Mouse (Mus musculus) splenic B cell, adult 2 months (primary cell): ENCODE data around the gene Ankrd11.
A peak's percentile ranks its signal among the peaks of the same experiment; 100 is the strongest.
"Not testable (repeated sequence)": the region's sequence is repeated elsewhere in the genome, so short reads cannot be mapped to it uniquely, and the experiment has no call there.

Experiments used
- DNase-seq: peaks from one replicate; pipeline ENCODE4 v3.0.0-alpha.2; 2011; ENCODE audit warnings: low read depth, low spot score
- H3K27me3 ChIP-seq: 2 replicates; pipeline ENCODE4 v1.6.1; 2012; ENCODE audit warnings: mild to moderate bottlenecking, low read length, moderate library complexity, mixed read lengths; ENCODE audit not compliant: control insufficient read depth, poor library complexity, insufficient read depth, severe bottlenecking
- H3K36me3 ChIP-seq: 2 replicates; pipeline ENCODE4 v1.6.1; 2012; ENCODE audit warnings: mild to moderate bottlenecking, low read length, moderate library complexity, mixed read lengths; ENCODE audit not compliant: control insufficient read depth, poor library complexity, insufficient read depth, severe bottlenecking

Ankrd11 gene

GRCm38 (mm10) chr8:123046706-123047105 is 4.6 kb upstream of the Ankrd11 start:
- Histone ChIP-seq H3K36me3 (peaks cover 2% of the 10 kb centered on the region; the same call in 1 of the 2 replicates), H3K27me3 (no peaks in the 10 kb centered on the region)
- DNase-seq = no peak

DNA sequence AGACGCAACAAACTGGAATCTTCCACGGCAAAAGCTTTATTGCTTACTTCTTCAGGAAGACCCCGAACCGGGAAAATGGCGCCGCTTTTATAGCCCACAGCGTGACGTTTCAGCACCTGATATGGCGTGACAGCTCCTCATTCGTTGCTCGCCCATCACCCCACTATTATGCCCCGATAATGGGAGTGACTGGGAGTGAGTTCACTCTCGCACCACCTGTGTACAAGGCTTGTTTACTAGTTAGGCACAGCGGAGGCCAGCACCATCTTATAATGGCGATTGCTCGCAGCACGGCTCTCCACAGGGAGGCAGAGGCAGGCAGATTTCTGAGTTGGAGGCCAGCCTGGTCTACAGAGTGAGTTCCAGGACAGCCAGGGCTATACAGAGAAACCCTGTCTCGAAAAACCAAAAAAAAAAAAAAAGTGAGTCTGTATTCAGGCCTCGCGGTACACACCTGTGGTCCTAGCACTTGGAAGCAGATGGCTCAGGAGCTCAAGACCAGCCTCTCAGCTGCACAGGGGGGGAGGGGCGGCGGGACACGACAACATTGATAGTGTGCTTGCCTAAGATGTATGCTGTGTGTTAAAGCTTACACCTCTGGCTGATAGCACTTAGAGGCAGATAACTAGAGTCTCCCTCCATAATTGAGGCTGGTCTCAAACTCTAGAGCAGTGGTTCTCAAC is 2.8 kb upstream of the Ankrd11 start:
- H3K36me3 ChIP-seq, DNase-seq, H3K27me3 ChIP-seq: not testable (repeated sequence)

DNA sequence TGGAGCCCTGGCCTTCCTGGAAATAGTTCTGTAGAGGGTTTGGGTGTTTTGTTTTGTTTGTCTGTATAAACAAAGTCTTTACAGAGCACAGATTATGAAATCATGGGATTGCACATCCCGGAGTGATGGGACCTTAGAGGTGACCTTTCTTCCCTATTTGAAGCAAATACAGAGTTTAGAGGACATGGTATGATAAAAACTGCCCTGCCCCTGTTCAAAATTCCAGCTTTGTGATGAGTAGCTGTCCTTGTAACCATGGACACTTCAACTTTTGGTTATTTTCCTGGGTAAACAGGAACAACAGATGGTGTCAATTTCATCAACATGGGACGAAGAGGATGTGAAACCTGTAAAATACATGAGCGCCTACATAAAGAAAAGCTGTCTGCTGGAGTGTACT is 1.9 kb upstream of the Ankrd11 start:
- peak; percentile 65 for DNase-seq
- peaks cover 2% of the 10 kb centered on the region; the same call in 1 of the 2 replicates for H3K36me3 ChIP-seq
- no peaks in the 10 kb centered on the region for H3K27me3 ChIP-seq

GRCm38 (mm10) chr8:123042974-123043625 is 1.0 kb upstream of the Ankrd11 start:
- DNase-seq = peak; percentile 43
- H3K36me3 ChIP-seq = peaks cover 2% of the 10 kb centered on the region; the same call in 1 of the 2 replicates
- no peaks in the 10 kb centered on the region for H3K27me3 ChIP-seq

- no peak for DNase-seq
- H3K27me3 ChIP-seq = no peaks in the 10 kb centered on the region
- H3K36me3 ChIP-seq = peaks cover 2% of the 10 kb centered on the region; the same call in 1 of the 2 replicates
Measured at GRCm38 (mm10) chr8:123041774-123042105, 337 bp downstream of the Ankrd11 start.

DNA sequence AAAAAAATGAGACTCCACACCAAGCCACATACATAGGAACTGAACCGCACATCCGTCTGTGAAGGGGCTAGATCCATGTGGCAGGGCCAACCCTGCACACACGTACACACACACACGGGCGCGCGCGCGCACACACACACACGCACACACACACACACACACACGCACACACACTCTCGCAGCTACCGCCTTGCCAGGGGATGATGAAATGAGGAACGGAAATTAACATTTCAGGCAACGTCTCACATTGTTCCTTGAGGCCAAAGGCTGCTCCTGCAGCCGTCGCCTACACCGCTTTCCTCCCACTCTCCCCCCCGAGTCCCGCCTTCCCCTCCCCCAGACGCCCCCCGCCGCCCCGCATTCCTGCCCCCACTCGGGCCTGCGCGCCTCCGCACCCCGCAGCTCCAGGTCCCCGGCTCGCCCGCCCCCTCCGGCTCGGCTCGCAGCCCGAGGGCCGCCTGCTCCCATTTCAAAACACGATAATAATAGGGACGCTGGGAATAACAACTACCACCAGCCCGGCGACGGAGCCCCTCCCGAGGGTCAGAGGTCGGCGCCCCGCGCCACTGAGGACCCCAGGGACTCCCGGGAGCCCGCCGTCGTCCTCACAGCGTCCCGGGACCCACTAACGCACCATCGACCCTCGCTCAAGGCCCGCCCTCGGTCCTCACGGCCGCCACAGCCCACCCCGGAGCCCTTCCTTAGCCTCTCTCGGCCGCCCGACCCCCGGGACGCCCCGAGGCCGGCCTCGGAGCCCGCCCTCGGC is 886 bp downstream of the Ankrd11 start:
- H3K36me3 ChIP-seq = peaks cover 2% of the 10 kb centered on the region; the same call in 1 of the 2 replicates
- H3K27me3 ChIP-seq = no peaks in the 10 kb centered on the region
- DNase-seq = peak; percentile 89

DNA sequence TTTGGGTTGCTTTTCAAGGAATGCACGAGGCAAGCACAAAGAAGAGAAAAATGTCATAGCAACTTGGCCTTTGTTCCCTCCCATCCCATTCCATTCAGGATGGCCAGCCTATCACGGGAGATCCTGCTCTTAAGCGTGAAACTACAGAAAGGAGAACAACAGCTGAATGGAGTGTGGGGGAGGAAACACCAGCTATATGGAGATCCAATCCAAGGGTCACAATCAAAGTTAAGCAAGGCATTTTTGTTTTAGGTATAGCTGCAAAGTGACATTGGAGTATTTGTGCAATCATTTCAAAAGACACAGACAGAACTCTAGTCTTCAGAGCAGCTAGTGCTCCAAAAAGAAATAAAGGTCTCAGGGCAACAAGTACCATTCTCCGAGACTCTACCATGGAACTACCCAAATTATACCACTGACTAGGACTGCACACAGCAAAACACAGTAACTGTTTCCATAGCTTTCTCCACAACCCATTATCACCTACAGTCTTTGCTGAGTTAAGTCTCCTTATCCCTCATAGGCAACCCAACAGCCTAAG is 1.9 kb downstream of the Ankrd11 start:
- no peak for DNase-seq
- H3K27me3 ChIP-seq = no peaks in the 10 kb centered on the region
- no peaks in the 10 kb centered on the region for H3K36me3 ChIP-seq

GRCm38 (mm10) chr8:123039376-123040109 is 2.5 kb downstream of the Ankrd11 start:
- no peaks in the 10 kb centered on the region for H3K27me3 ChIP-seq
- DNase-seq = no peak

GRCm38 (mm10) chr8:123038351-123038750 is 3.7 kb downstream of the Ankrd11 start:
- DNase-seq = no peak
- Histone ChIP-seq H3K27me3 (no peaks in the 10 kb centered on the region), H3K36me3 (no peaks in the 10 kb centered on the region)

More at GRCm38 (mm10) chr8:123039376-123040109, 2.5 kb downstream of the Ankrd11 start:
- H3K36me3 ChIP-seq = no peaks in the 10 kb centered on the region

GRCm38 (mm10) chr8:123037487-123037886 is 4.6 kb downstream of the Ankrd11 start:
- no peaks in the 10 kb centered on the region for H3K36me3 ChIP-seq
- no peaks in the 10 kb centered on the region for H3K27me3 ChIP-seq
- no peak for DNase-seq

DNA sequence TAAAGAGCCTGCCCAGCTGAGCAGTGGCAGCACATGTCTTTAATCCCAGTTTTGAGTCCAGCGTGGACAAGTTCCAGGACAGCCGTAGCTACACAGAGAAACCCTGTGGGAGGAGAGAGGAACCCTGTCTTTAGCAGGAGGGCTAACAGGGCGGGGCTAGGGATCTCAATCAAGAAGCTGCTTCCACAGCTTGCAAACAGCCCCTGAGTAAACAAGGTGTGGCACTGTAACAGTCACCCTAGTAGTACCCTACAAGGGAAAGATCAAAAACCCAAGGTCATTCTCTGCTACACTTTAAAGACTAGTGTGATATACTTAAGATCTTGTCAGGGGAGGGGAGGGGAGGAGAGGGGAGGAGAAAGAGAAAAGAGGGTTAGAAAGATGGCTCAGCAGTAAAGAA is 5.1 kb downstream of the Ankrd11 start:
- DNase-seq = no peak
- Histone ChIP-seq H3K36me3 (no peaks in the 10 kb centered on the region), H3K27me3 (no peaks in the 10 kb centered on the region)

DNA sequence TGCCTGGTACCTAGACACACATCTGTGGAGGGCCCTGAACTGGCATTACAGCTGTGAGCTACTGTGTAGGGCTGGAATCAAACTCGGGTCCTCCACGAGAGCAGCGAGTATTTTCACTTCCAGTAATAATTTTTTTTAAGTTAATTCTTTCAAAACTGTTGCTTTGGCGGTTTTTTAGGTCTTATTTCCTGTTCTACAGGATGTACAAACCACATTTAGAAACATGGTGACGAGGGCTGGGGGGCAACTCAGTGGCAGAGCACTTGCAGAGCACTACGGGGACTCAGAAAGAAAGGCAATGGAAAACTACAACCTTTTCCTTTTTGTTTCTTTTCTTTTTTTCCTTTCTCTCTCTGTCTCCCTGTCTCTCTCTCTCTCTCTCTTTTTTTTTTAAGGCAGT is 7.9 kb downstream of the Ankrd11 start:
- no peaks in the 10 kb centered on the region for H3K27me3 ChIP-seq
- H3K36me3 ChIP-seq = no peaks in the 10 kb centered on the region
- peak; percentile 70 for DNase-seq

- no peaks in the 10 kb centered on the region for H3K27me3 ChIP-seq
- no peak for DNase-seq
- H3K36me3 ChIP-seq = no peaks in the 10 kb centered on the region
Measured at GRCm38 (mm10) chr8:123033431-123033830, 8.6 kb downstream of the Ankrd11 start.

- H3K36me3 ChIP-seq = no peaks in the 10 kb centered on the region
- DNase-seq = peak; percentile 82
- H3K27me3 ChIP-seq = no peaks in the 10 kb centered on the region
Measured at GRCm38 (mm10) chr8:123032730-123033129, 9.3 kb downstream of the Ankrd11 start.
